Mouse (Mus musculus) heart, postnatal 10 days (tissue): Measurements from ENCODE around the gene Ftl1. TPM values are rescaled to one million over a fixed set of nuclear protein-coding genes. Genes with fewer than 3 reads are reported as not detected.

Experiments
- DNase-seq, 2 experiments: peaks; one replicate each; pipeline ENCODE4 v3.0.0; 2021
- intact Hi-C: fragments of 180-260 bp; cut with DNase I; formaldehyde crosslinking; loops from one replicate; pipeline ENCODE4 v1.15.1; 2025
- total RNA-seq, 2 experiments: library from RNA; stranded (reverse); gene quantifications; 2 replicates each; pipeline ENCODE4 v1.2.3; 2021

Ftl1 gene
- total RNA-seq, 2 experiments from 2014 or later = 232 to 268 TPM

- intact Hi-C loops = no loop called here
- no peak for DNase-seq
Measured at GRCm38 (mm10) chr7:45455932-45456696, 3.6 kb downstream of the Ftl1 start.

- intact Hi-C loops = loop anchor here (5.0 kb wide), 1 partner anchor 107 kb away; no protein-coding TSS in a partner anchor
- DNase-seq = no peak
Measured at GRCm38 (mm10) chr7:45454971-45455370, 4.7 kb downstream of the Ftl1 start.

- intact Hi-C loops = loop anchor here (5.0 kb wide), 1 partner anchor 111 kb away; no protein-coding TSS in a partner anchor
Measured at GRCm38 (mm10) chr7:45451344-45451982, 8.2 kb downstream of the Ftl1 start.

GRCm38 (mm10) chr7:45449974-45450373 is 9.7 kb downstream of the Ftl1 start:
- no peak for DNase-seq
- intact Hi-C loops = loop anchor here (5.0 kb wide), 2 partner anchors 112 to 148 kb away; no protein-coding TSS in a partner anchor

More at GRCm38 (mm10) chr7:45451344-45451982, 8.2 kb downstream of the Ftl1 start:
- DNase-seq = peak; percentile 82 to 91

GRCm38 (mm10) chr7:45447325-45447990 is 12.2 kb downstream of the Ftl1 start:
- intact Hi-C loops = loop anchor here (5.0 kb wide), 1 partner anchor 145 kb away; no protein-coding TSS in a partner anchor
- DNase-seq = peak; percentile 55 to 67

- intact Hi-C loops = loop anchor here (5.0 kb wide), 1 partner anchor 144 kb away; no protein-coding TSS in a partner anchor
- no peak for DNase-seq
Measured at GRCm38 (mm10) chr7:45446589-45446988, 13.1 kb downstream of the Ftl1 start.

- intact Hi-C loops = no loop called here
- no peak for DNase-seq
Measured at GRCm38 (mm10) chr7:45443526-45444420, 15.9 kb downstream of the Ftl1 start.

- DNase-seq = no peak
- intact Hi-C loops = no loop called here
Measured at GRCm38 (mm10) chr7:45437521-45438276, 22.0 kb downstream of the Ftl1 start, which contains the start of gene Ruvbl2. Gene Ruvbl2, minus strand, starts transcription at chr7:45438096.

- DNase-seq = no peak
- intact Hi-C loops = no loop called here
Measured at GRCm38 (mm10) chr7:45437046-45437445, 22.6 kb downstream of the Ftl1 start.

GRCm38 (mm10) chr7:45436444-45436843 is 23.2 kb downstream of the Ftl1 start:
- intact Hi-C loops = no loop called here
- no peak for DNase-seq

- no peak for DNase-seq
- intact Hi-C loops = loop anchor here (2.0 kb wide), 2 partner anchors 24 to 30 kb away; partner anchors contain the start of genes Ftl1 and Kcna7
Measured at GRCm38 (mm10) chr7:45435038-45435437, 24.6 kb downstream of the Ftl1 start.

- peak; percentile 100 for DNase-seq
- intact Hi-C loops = loop anchor here (2.0 kb wide), 2 partner anchors 24 to 30 kb away; partner anchors contain the start of genes Ftl1 and Kcna7
Measured at GRCm38 (mm10) chr7:45434203-45435015, 25.3 kb downstream of the Ftl1 start, which contains the start of gene Gys1. Gene Gys1, plus strand, starts transcription at chr7:45434844.

GRCm38 (mm10) chr7:45433835-45434202 is 25.9 kb downstream of the Ftl1 start:
- intact Hi-C loops = loop anchor here (2.0 kb wide), 2 partner anchors 25 to 29 kb away; partner anchors contain the start of genes Ftl1 and Kcna7
- DNase-seq = no peak

- DNase-seq = no peak
- intact Hi-C loops = no loop called here
Measured at GRCm38 (mm10) chr7:45426556-45426955, 33.1 kb downstream of the Ftl1 start.

GRCm38 (mm10) chr7:45421194-45421593 is 38.5 kb downstream of the Ftl1 start:
- DNase-seq = no peak
- intact Hi-C loops = no loop called here

GRCm38 (mm10) chr7:45420615-45420919 is 39.1 kb downstream of the Ftl1 start, which contains the start of gene Lhb:
Gene Lhb, plus strand, starts transcription at chr7:45420820.
- DNase-seq = no peak
- intact Hi-C loops = no loop called here

- intact Hi-C loops = no loop called here
- no peak for DNase-seq
Measured at GRCm38 (mm10) chr7:45419859-45420614, 39.6 kb downstream of the Ftl1 start.
